Mouse (Mus musculus) liver, postnatal 0 days (tissue): ENCODE results near the gene Kng2.
"Not testable (repeated sequence)": the region's sequence is repeated elsewhere in the genome, so short reads cannot be mapped to it uniquely, and the experiment has no call there.

Experiments
- CTCF ChIP-seq: sonication (generic); IDR thresholded peaks from 2 replicates; pipeline ENCODE4 v1.5.1; 2016; ENCODE audit warnings: antibody characterized with exemption, low read depth
- EP300 ChIP-seq: IDR thresholded peaks from 2 replicates; pipeline ENCODE4 v1.6.1; 2016; ENCODE audit warnings: antibody characterized with exemption, low read depth, mild to moderate bottlenecking

DNA sequence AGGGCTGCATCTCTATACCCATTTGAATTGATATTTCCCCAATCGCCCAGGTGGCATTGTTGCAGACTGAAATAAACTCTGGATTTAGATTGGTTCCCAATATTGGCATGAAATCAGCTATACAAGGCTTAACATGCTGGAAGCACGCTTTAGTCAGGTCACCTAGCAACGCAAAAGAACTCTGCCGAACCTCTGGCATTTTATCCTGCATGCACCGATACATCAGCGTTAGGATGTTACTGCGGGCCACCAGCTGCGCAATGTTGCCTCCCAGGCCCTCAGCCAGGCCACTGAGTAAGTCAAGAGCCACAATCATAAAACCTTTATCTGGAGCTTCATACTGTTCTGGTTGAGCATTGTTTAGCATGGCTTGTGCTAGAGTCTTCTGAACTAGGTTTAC is 14.6 kb downstream of the Kng2 start:
- not testable (repeated sequence) for TF ChIP-seq EP300, CTCF
